Mouse (Mus musculus) liver, adult 2 months (tissue): ENCODE measurements around the gene Galnt16.

Experiments
- CTCF ChIP-seq: fragments of 200-500 bp; IDR thresholded peaks from 2 replicates; pipeline ENCODE4 v1.5.1; 2011; ENCODE audit warnings: low read depth, low read length, control low read depth
- POLR2A ChIP-seq: fragments of 200-500 bp; IDR thresholded peaks from 2 replicates; pipeline ENCODE4 v1.6.1; 2011; ENCODE audit warnings: low read length, control low read depth; ENCODE audit not compliant: insufficient read depth; ENCODE audit errors: extremely low read depth

GRCm38 (mm10) chr12:80615371-80616257, 97.5 kb downstream of the Galnt16 start:
- TF ChIP-seq CTCF (no peak), POLR2A (no peak)
